ENCODE assay signal across 22 mouse cellular contexts in the genomic region with DNA sequence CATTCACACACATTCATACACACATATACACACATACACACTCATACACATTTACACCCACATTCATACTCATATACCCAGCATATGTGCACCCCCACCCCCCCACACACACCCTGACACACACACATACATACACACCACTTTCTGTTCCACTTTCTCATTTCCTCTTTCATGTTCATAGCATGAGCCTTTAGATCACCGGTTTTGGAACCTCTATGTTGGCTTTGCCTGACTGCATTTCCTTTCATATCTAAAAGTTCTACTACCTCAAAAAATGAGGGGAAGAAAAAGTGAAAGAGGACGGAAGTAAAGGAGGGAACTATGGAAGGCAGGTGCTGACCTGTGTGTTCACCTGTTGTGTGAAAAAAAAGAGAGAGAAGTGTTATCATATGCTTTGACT. TPM values are rescaled to one million over a fixed set of nuclear protein-coding genes. Genes with fewer than 3 reads are reported as not detected.
DNase-seq lines count a peak whose midpoint lies in the region; ATAC-seq and TF ChIP-seq lines count a peak whose summit lies in the region.
"Had no signal": no experiment of that assay in that cellular context is flagged by ENCODE, and none has a peak within 500 bp of the region (broad histone marks: within the 10 kb centered on the region; RNA-seq: fewer than 3 reads in every experiment).

No protein-coding gene starts in this region.

- peak; percentile 21 for DNase-seq in liver, postnatal 0 days
- DNase-seq in liver, embryonic 11.5 days (ENCODE audit: low spot score): no peak
- peak; percentile 88 for DNase-seq in A20 (ENCODE audit: low read depth, low spot score)
- DNase-seq in T-cell, adult 2 months (ENCODE audit: low spot score): peak; percentile 24
- no peak for DNase-seq in lung, postnatal 0 days (ENCODE audit: low spot score)
- no peak for DNase-seq in heart, adult 8-10 months (ENCODE audit: low spot score)
- DNase-seq in layer of hippocampus, postnatal 25 days (ENCODE audit: extremely low spot score in 1 of 2, low spot score in 1 of 2): no peak
- DNase-seq: adrenal gland, adult 2 months; cerebellum, adult 9-11 months; kidney, adult 11 months; kidney, postnatal 10 days; right cerebral cortex, postnatal 4 days had no signal

- no peak overlapping the region for H3K4me2 ChIP-seq in liver, postnatal 0 days (ENCODE audit: low read depth, low read length)
- H3K4me2 ChIP-seq in liver, embryonic 11.5 days: no peak overlapping the region
- no peak overlapping the region for H3K4me2 ChIP-seq in lung, postnatal 0 days (replicated peaks; ENCODE audit: low read depth, low read length)
- H3K4me2 ChIP-seq: forebrain, embryonic 12.5 days; heart, embryonic 15.5 days; hindbrain, embryonic 14.5 days; liver, embryonic 12.5 days; neural tube, embryonic 15.5 days had no signal

- no peaks in the 10 kb centered on the region for H3K27me3 ChIP-seq in liver, postnatal 0 days (ENCODE audit: insufficient read depth, low read length)
- no peaks in the 10 kb centered on the region for H3K27me3 ChIP-seq in liver, embryonic 11.5 days (replicated peaks; ENCODE audit: control insufficient read depth, insufficient read depth, low read length)
- H3K27me3 ChIP-seq in lung, postnatal 0 days (replicated peaks; ENCODE audit: insufficient read depth, low read length): no peaks in the 10 kb centered on the region
- H3K27me3 ChIP-seq: forebrain, embryonic 12.5 days; heart, embryonic 15.5 days; liver, embryonic 12.5 days; neural tube, embryonic 15.5 days had no signal

- no peaks in the 10 kb centered on the region for H3K36me3 ChIP-seq in liver, postnatal 0 days (replicated peaks; ENCODE audit: insufficient read depth, low read length)
- H3K36me3 ChIP-seq in liver, embryonic 11.5 days (ENCODE audit: control insufficient read depth, insufficient read depth, low read length): no peaks in the 10 kb centered on the region
- no peaks in the 10 kb centered on the region; the same call in 1 of the 2 replicates for H3K36me3 ChIP-seq in lung, postnatal 0 days (ENCODE audit: insufficient read depth, low read length)
- H3K36me3 ChIP-seq: G1E; heart, embryonic 15.5 days; limb, embryonic 10.5 days; liver, embryonic 12.5 days had no signal

- ATAC-seq in liver, postnatal 0 days: peak; percentile 55
- ATAC-seq in liver, embryonic 11.5 days (replicated peaks; ENCODE audit: low FRiP score): no peak
- ATAC-seq in megakaryocyte progenitor cell, adult 5-6 weeks (replicated peaks; ENCODE audit: poor library complexity): peak; percentile 97
- no peak for ATAC-seq in lung, postnatal 0 days
- ATAC-seq: liver, embryonic 12.5 days had no signal

- no peaks in the 10 kb centered on the region for H3K4me1 ChIP-seq in liver, postnatal 0 days (ENCODE audit: insufficient read depth)
- no peaks in the 10 kb centered on the region for H3K4me1 ChIP-seq in liver, embryonic 11.5 days (replicated peaks; ENCODE audit: control insufficient read depth, insufficient read depth, low read length)
- H3K4me1 ChIP-seq in lung, postnatal 0 days (ENCODE audit: insufficient read depth, low read depth, low read length): no peaks in the 10 kb centered on the region
- H3K4me1 ChIP-seq: heart, embryonic 15.5 days; limb, embryonic 10.5 days; liver, embryonic 12.5 days; neural tube, embryonic 15.5 days had no signal

- 33% methylated on average over 2 of the region's 2 CpGs for WGBS in liver, postnatal 0 days (ENCODE audit: insufficient replicate concordance)
- WGBS in liver, embryonic 11.5 days: 72% methylated on average over 2 of the region's 2 CpGs
- WGBS in lung, postnatal 0 days: 69% methylated on average over 2 of the region's 2 CpGs

- H3K27ac ChIP-seq in liver, postnatal 0 days (ENCODE audit: low read depth): no peak overlapping the region
- no peak overlapping the region for H3K27ac ChIP-seq in liver, embryonic 11.5 days (ENCODE audit: low read depth, low read length)
- no peak overlapping the region for H3K27ac ChIP-seq in lung, postnatal 0 days (ENCODE audit: low read length)
- H3K27ac ChIP-seq: forebrain, embryonic 12.5 days; heart, embryonic 15.5 days; hindbrain, embryonic 14.5 days; layer of hippocampus, adult 2 months; limb, embryonic 10.5 days; liver, embryonic 12.5 days; neural tube, embryonic 15.5 days had no signal

- no peak overlapping the region for H3K9ac ChIP-seq in liver, postnatal 0 days (replicated peaks)
- no peak overlapping the region for H3K9ac ChIP-seq in liver, embryonic 11.5 days (ENCODE audit: low read depth, low read length)
- no peak overlapping the region for H3K9ac ChIP-seq in lung, postnatal 0 days (replicated peaks; ENCODE audit: low read depth)
- H3K9ac ChIP-seq: forebrain, embryonic 12.5 days; heart, embryonic 15.5 days; hindbrain, embryonic 14.5 days; liver, embryonic 12.5 days; neural tube, embryonic 15.5 days had no signal

- no peak for TF ChIP-seq EP300 in liver, postnatal 0 days (IDR thresholded peaks at IDR 0.05; ENCODE audit: low read depth)
- TF ChIP-seq EP300 in lung, postnatal 0 days (IDR thresholded peaks at IDR 0.05): no peak

- no peak overlapping the region for H3K4me3 ChIP-seq in liver, postnatal 0 days (ENCODE audit: low read depth, low read length)
- no peak overlapping the region for H3K4me3 ChIP-seq in liver, embryonic 11.5 days (ENCODE audit: low read depth, low read length)
- no peak overlapping the region for H3K4me3 ChIP-seq in lung, postnatal 0 days (ENCODE audit: low read depth, low read length)
- H3K4me3 ChIP-seq: forebrain, embryonic 12.5 days; heart, embryonic 15.5 days; layer of hippocampus, adult 2 months; limb, embryonic 10.5 days; liver, embryonic 12.5 days; neural tube, embryonic 15.5 days had no signal

- TF ChIP-seq CTCF in liver, postnatal 0 days (IDR thresholded peaks at IDR 0.05; ENCODE audit: low read depth): no peak
- no peak for TF ChIP-seq CTCF in lung, postnatal 0 days (IDR thresholded peaks at IDR 0.05)

- H3K9me3 ChIP-seq in liver, postnatal 0 days (ENCODE audit: low read length): no peaks in the 10 kb centered on the region
- H3K9me3 ChIP-seq in liver, embryonic 11.5 days (ENCODE audit: control insufficient read depth, low read length): no peaks in the 10 kb centered on the region
- no peaks in the 10 kb centered on the region for H3K9me3 ChIP-seq in lung, postnatal 0 days (ENCODE audit: low read length)
- H3K9me3 ChIP-seq: forebrain, embryonic 12.5 days; G1E; heart, embryonic 15.5 days; limb, embryonic 10.5 days; liver, embryonic 12.5 days; neural tube, embryonic 15.5 days had no signal

RNA-seq across cellular contexts. Expression of a gene that starts 19.0 kb away (rescaled TPM):
- 3.2 and 4.3 TPM in 2 replicates for polyA plus RNA-seq in liver, postnatal 0 days (2015; fragmentation: Nextera tagmentation; extraction: Ambion mirVana)
- polyA plus RNA-seq in liver, embryonic 11.5 days (2014; fragmentation: Nextera tagmentation; extraction: Ambion mirVana): 2.5 and 3.0 TPM in 2 replicates
- not detected in 2 replicates for total RNA-seq in megakaryocyte progenitor cell, adult 5-6 weeks (2015)
- total RNA-seq in megakaryocyte progenitor cell, adult 5-6 weeks (2017): 1.3 TPM in 1 of 2 replicates, not detected in the other
- polyA plus RNA-seq in lung, postnatal 0 days (2015; fragmentation: Nextera tagmentation; extraction: Ambion mirVana): 338 and 424 TPM in 2 replicates
- total RNA-seq in heart, adult 8-10 months (2022): 10 to 100 TPM; 40.5 to 94.2 (median 53.1) TPM
- total RNA-seq in layer of hippocampus, postnatal 25 days (2021): 10 to 100 TPM; 77.1 to 88.6 TPM
- total RNA-seq: G1E; megakaryocyte-erythroid progenitor cell, adult 5-6 weeks had no signal
- polyA plus RNA-seq: G1E had no signal

Comparison
In these comparisons a context has a peak if more than half of its experiments do, and no peak if none do; other contexts are left out.
1. ATAC-seq: peak in liver, postnatal 0 days (single experiment) and megakaryocyte progenitor cell, adult 5-6 weeks (single experiment); none in liver, embryonic 11.5 days (single experiment) and lung, postnatal 0 days (single experiment).
2. DNase-seq: peak in liver, postnatal 0 days (single experiment), A20 (single experiment) and T-cell, adult 2 months (single experiment); none in liver, embryonic 11.5 days (single experiment), lung, postnatal 0 days (single experiment), heart, adult 8-10 months (single experiment) and layer of hippocampus, postnatal 25 days (0 of 2).
3. RNA of a gene that starts 19.0 kb away (total RNA-seq): 77.1 to 88.6 TPM in layer of hippocampus, postnatal 25 days and 40.5 to 94.2 TPM in heart, adult 8-10 months; 1.3 TPM in megakaryocyte progenitor cell, adult 5-6 weeks; every median in the first group is over 10 times any median in the second.